Mouse (Mus musculus) heart, embryonic 13.5 days (tissue): ENCODE data around the gene Adcy3. TPM values are rescaled to one million over a fixed set of nuclear protein-coding genes. Genes with fewer than 3 reads are reported as not detected.

ENCODE experiments used
- ATAC-seq: fragments of 200-750 bp; cut with Nextera tagmentation; 2 replicates; pipeline ENCODE4 v1.8.0; 2017; ENCODE audit warnings: moderate TSS enrichment; ENCODE audit not compliant: insufficient number of reproducible peaks, low FRiP score, low TSS enrichment; ENCODE audit errors: extremely low read depth
- H3K27ac ChIP-seq: fragments of 300-500 bp; sonication (generic); replicated peaks from 2 replicates; pipeline ENCODE4 v1.5.1; 2015; ENCODE audit warnings: moderate library complexity, mild to moderate bottlenecking, inconsistent platforms
- H3K27me3 ChIP-seq: fragments of 300-500 bp; sonication (generic); replicated peaks from 2 replicates; pipeline ENCODE4 v1.6.1; 2015; ENCODE audit warnings: mild to moderate bottlenecking, inconsistent platforms
- H3K36me3 ChIP-seq: fragments of 300-500 bp; sonication (generic); 2 replicates; pipeline ENCODE4 v1.6.1; 2015; ENCODE audit warnings: mild to moderate bottlenecking, inconsistent platforms
- H3K4me1 ChIP-seq: fragments of 300-500 bp; sonication (generic); 2 replicates; pipeline ENCODE4 v1.6.1; 2015; ENCODE audit warnings: inconsistent platforms
- H3K4me2 ChIP-seq: fragments of 300-500 bp; sonication (generic); 2 replicates; pipeline ENCODE4 v1.6.1; 2015; ENCODE audit warnings: inconsistent platforms, mild to moderate bottlenecking, moderate library complexity
- H3K4me3 ChIP-seq: fragments of 300-500 bp; sonication (generic); 2 replicates; pipeline ENCODE4 v1.5.1; 2015; ENCODE audit warnings: moderate library complexity, mild to moderate bottlenecking, inconsistent platforms
- H3K9ac ChIP-seq: fragments of 300-500 bp; sonication (generic); 2 replicates; pipeline ENCODE4 v1.6.1; 2015; ENCODE audit warnings: inconsistent platforms, mild to moderate bottlenecking, moderate library complexity
- H3K9me3 ChIP-seq: fragments of 300-500 bp; sonication (generic); 2 replicates; pipeline ENCODE4 v1.6.1; 2016; ENCODE audit warnings: inconsistent platforms
- WGBS: fragments of 180-500 bp; shearing (Covaris S2); methylation state at CpG from one replicate; pipeline ENCODE4 v1.1.7; 2015; ENCODE audit warnings: mixed read lengths; 5-methylcytosine and 5-hydroxymethylcytosine counted together
- polyA plus RNA-seq: library from polyadenylated mRNA; unstranded; fragments of >200 nt; fragmentation: Nextera tagmentation; extraction: Ambion mirVana; gene quantifications from 2 replicates; pipeline ENCODE4 v1.2.1, GENCODE M21; 2015

Adcy3 gene
- 4.2 and 4.4 TPM in 2 replicates for polyA plus RNA-seq

- peak; percentile 62; the same call in 1 of the 2 replicates for ATAC-seq
- H3K27me3 ChIP-seq = no peaks in the 10 kb centered on the region
- H3K4me1 ChIP-seq = peaks cover 26% of the 10 kb centered on the region
- H3K4me2 ChIP-seq = peak within 1 kb of the TSS; percentile 96
- H3K36me3 ChIP-seq = peaks cover 3% of the 10 kb centered on the region; the same call in 1 of the 2 replicates
- H3K9ac ChIP-seq = peak within 1 kb of the TSS; percentile 86
- peaks cover 5% of the 10 kb centered on the region; the same call in 1 of the 2 replicates for H3K9me3 ChIP-seq
- H3K4me3 ChIP-seq = peak within 1 kb of the TSS; percentile 69
- 2% methylated on average over 82 of the region's 83 CpGs for WGBS
- H3K27ac ChIP-seq = peak within 1 kb of the TSS; percentile 2
Observed at GRCm38 (mm10) chr12:4132941-4133846, at the start of gene Adcy3. Gene Adcy3, plus strand, starts transcription at chr12:4133103.

- peak overlapping the region; percentile 77 for H3K4me2 ChIP-seq
- ATAC-seq = no peak
- H3K36me3 ChIP-seq = peaks cover 28% of the 10 kb centered on the region
- H3K9ac ChIP-seq = peak overlapping the region; percentile 79
- no peaks in the 10 kb centered on the region for H3K27me3 ChIP-seq
- H3K4me3 ChIP-seq = peak overlapping the region; percentile 68
- H3K27ac ChIP-seq = peak overlapping the region; percentile 96
- peaks cover 15% of the 10 kb centered on the region for H3K4me1 ChIP-seq
- 59% methylated on average over 8 of the region's 8 CpGs for WGBS
- no peaks in the 10 kb centered on the region for H3K9me3 ChIP-seq
Observed at GRCm38 (mm10) chr12:4083441-4083840, 49.5 kb upstream of the Adcy3 start.

- no peak for ATAC-seq
Observed at GRCm38 (mm10) chr12:4107383-4107782, 25.5 kb upstream of the Adcy3 start.

DNA sequence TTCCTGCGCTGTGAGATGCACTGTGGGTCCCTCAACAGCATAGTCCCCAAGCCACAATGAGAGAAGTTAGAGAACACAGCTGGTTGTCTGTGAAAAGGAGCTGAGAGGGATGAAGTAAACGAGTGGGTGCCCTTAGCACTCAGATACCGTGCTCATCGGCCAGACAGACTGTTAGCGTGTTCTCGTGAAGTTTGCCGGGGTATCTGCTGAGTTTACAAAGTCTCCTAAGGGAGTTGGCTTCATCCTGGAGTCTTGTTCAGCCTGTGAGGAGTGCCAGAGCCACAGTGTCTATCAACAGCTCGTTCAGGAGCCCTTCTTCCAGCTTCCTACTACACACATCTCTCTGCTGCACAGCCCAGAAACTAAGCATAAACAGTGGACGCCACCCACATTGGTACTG lies 16.8 kb upstream of the Adcy3 start:
- H3K27ac ChIP-seq = peak overlapping the region; percentile 17; the same call in 1 of the 2 replicates
- no peak overlapping the region for H3K9ac ChIP-seq
- H3K36me3 ChIP-seq = peaks cover 11% of the 10 kb centered on the region
- 39% methylated on average over 9 of the region's 9 CpGs for WGBS
- H3K27me3 ChIP-seq = no peaks in the 10 kb centered on the region
- H3K4me3 ChIP-seq = no peak overlapping the region
- no peaks in the 10 kb centered on the region for H3K9me3 ChIP-seq
- no peak for ATAC-seq
- H3K4me1 ChIP-seq = peaks cover 22% of the 10 kb centered on the region
- H3K4me2 ChIP-seq = no peak overlapping the region

More at GRCm38 (mm10) chr12:4107383-4107782, 25.5 kb upstream of the Adcy3 start:
- Histone ChIP-seq H3K4me1 (no peaks in the 10 kb centered on the region), H3K36me3 (peaks cover 70% of the 10 kb centered on the region), H3K4me2 (no peak overlapping the region), H3K27me3 (no peaks in the 10 kb centered on the region), H3K9ac (no peak overlapping the region), H3K9me3 (no peaks in the 10 kb centered on the region), H3K27ac (no peak overlapping the region), H3K4me3 (no peak overlapping the region)
- 77% methylated on average over 4 of the region's 4 CpGs for WGBS

DNA sequence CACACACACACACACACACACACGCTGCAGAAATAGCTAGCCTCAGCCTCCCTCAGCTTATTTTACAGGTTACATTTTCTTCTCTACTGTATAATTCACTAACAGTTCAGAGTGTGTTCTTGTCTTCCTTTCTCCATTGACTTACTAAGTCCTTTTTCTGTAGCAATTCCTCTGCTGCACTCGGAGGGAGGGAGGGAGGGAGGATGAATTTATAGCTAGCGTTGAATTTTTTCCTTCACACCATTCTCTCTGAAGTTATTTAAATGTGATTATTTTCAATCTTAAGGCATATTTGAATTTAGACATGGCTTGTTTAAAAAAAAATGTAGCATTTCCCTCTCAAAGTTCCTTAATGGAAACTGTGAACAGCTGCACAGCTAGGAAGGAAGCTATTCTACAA lies 15.8 kb upstream of the Adcy3 start:
- H3K4me1 ChIP-seq = peaks cover 22% of the 10 kb centered on the region
- no peak overlapping the region for H3K4me2 ChIP-seq
- H3K9ac ChIP-seq = no peak overlapping the region
- H3K4me3 ChIP-seq = no peak overlapping the region
- no peaks in the 10 kb centered on the region for H3K9me3 ChIP-seq
- peaks cover 11% of the 10 kb centered on the region for H3K36me3 ChIP-seq
- peak overlapping the region; percentile 24; the same call in 1 of the 2 replicates for H3K27ac ChIP-seq
- H3K27me3 ChIP-seq = no peaks in the 10 kb centered on the region
- ATAC-seq = no peak
- WGBS = 78% methylated on average over 3 of the region's 3 CpGs

GRCm38 (mm10) chr12:4117579-4117978 lies 15.3 kb upstream of the Adcy3 start:
- H3K4me1 ChIP-seq = peaks cover 25% of the 10 kb centered on the region
- no peak overlapping the region for H3K4me2 ChIP-seq
- H3K36me3 ChIP-seq = peaks cover 11% of the 10 kb centered on the region
- no peak overlapping the region for H3K9ac ChIP-seq
- 41% methylated on average over 4 of the region's 4 CpGs for WGBS
- H3K9me3 ChIP-seq = no peaks in the 10 kb centered on the region
- no peaks in the 10 kb centered on the region for H3K27me3 ChIP-seq
- peak overlapping the region; percentile 53 for H3K27ac ChIP-seq
- no peak overlapping the region for H3K4me3 ChIP-seq
- ATAC-seq = no peak

GRCm38 (mm10) chr12:4127346-4127745 lies 5.6 kb upstream of the Adcy3 start:
- ATAC-seq = no peak
- Histone ChIP-seq H3K4me2 (no peak overlapping the region), H3K9me3 (peaks cover 5% of the 10 kb centered on the region; the same call in 1 of the 2 replicates), H3K27ac (no peak overlapping the region), H3K4me3 (no peak overlapping the region), H3K9ac (no peak overlapping the region), H3K27me3 (no peaks in the 10 kb centered on the region), H3K36me3 (no peaks in the 10 kb centered on the region), H3K4me1 (peaks cover 6% of the 10 kb centered on the region; the same call in 1 of the 2 replicates)
- WGBS = 60% methylated on average over 7 of the region's 7 CpGs

DNA sequence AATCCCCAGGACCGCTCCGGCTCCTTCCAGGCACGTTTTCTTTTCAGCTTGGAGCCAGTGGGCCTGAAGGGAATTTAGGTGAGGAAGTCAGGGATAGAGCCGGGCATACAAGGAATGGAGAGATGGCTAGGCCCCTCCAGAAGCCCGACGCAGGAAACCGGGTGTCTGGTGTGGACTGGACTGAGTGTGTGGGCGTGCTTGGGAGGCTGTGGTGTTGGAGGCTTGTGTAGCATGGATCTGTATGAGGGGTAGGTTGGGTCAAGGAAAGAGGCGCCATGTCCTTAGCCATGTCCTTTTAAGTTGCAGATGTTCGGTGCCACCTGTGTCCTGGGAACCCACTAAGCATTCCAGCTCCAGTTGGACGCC lies 927 bp downstream of the Adcy3 start:
- ATAC-seq = no peak

DNA sequence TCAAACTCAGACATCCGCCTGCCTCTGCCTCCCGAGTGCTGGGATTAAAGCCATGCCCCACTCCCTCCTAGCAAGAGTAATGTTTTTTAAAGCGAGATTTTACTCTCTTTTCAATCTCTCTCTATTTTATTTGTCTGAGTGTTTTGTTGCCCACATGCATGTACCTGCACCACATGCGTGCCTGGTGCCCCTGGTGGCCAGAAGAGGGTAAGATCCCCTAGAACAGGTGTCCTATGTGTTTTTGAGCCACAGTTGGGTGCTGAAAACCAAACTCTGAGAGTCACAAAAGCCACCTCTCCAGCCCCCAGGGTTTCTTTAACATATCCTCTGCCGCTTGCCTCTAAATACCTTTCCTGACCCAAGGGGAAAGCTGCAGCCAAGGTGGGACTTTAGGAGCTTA lies 10.3 kb downstream of the Adcy3 start:
- Histone ChIP-seq H3K4me3 (no peak overlapping the region), H3K4me1 (peaks cover 12% of the 10 kb centered on the region), H3K9ac (no peak overlapping the region), H3K27ac (no peak overlapping the region), H3K9me3 (no peaks in the 10 kb centered on the region), H3K36me3 (0 out of 2 replicates have a peak, but pooled peaks cover 2% of the 10 kb centered on the region), H3K4me2 (no peak overlapping the region), H3K27me3 (no peaks in the 10 kb centered on the region)
- WGBS = 86% methylated on average over 5 of the region's 5 CpGs
- no peak for ATAC-seq

More for the DNA sequence above, 927 bp downstream of the Adcy3 start:
- H3K27ac ChIP-seq = 0 out of 2 replicates have a peak overlapping the region, but pooled peaks have one; percentile 2
- no peaks in the 10 kb centered on the region for H3K27me3 ChIP-seq
- peaks cover 3% of the 10 kb centered on the region; the same call in 1 of the 2 replicates for H3K36me3 ChIP-seq
- WGBS = 20% methylated on average over 11 of the region's 11 CpGs
- peak overlapping the region; percentile 96 for H3K4me2 ChIP-seq
- peaks cover 26% of the 10 kb centered on the region for H3K4me1 ChIP-seq
- H3K9me3 ChIP-seq = peaks cover 5% of the 10 kb centered on the region; the same call in 1 of the 2 replicates
- peak overlapping the region; percentile 69 for H3K4me3 ChIP-seq
- peak overlapping the region; percentile 86 for H3K9ac ChIP-seq

GRCm38 (mm10) chr12:4150936-4151335 lies 18.0 kb downstream of the Adcy3 start:
- Histone ChIP-seq H3K4me3 (no peak overlapping the region), H3K4me1 (peaks cover 10% of the 10 kb centered on the region), H3K36me3 (no peaks in the 10 kb centered on the region), H3K27ac (no peak overlapping the region), H3K9me3 (no peaks in the 10 kb centered on the region), H3K9ac (no peak overlapping the region), H3K27me3 (no peaks in the 10 kb centered on the region), H3K4me2 (no peak overlapping the region)
- ATAC-seq = no peak
- 45% methylated on average over 2 of the region's 2 CpGs for WGBS

GRCm38 (mm10) chr12:4151969-4152368 lies 19.1 kb downstream of the Adcy3 start:
- Histone ChIP-seq H3K9ac (no peak overlapping the region), H3K36me3 (no peaks in the 10 kb centered on the region), H3K4me3 (no peak overlapping the region), H3K4me2 (no peak overlapping the region), H3K4me1 (peaks cover 10% of the 10 kb centered on the region), H3K27ac (no peak overlapping the region), H3K27me3 (no peaks in the 10 kb centered on the region), H3K9me3 (no peaks in the 10 kb centered on the region)
- 81% methylated on average over 3 of the region's 3 CpGs for WGBS
- no peak for ATAC-seq
